Mouse (Mus musculus): Measurements from ENCODE around the gene Olfr1367.

The Olfr1367 gene

DNA sequence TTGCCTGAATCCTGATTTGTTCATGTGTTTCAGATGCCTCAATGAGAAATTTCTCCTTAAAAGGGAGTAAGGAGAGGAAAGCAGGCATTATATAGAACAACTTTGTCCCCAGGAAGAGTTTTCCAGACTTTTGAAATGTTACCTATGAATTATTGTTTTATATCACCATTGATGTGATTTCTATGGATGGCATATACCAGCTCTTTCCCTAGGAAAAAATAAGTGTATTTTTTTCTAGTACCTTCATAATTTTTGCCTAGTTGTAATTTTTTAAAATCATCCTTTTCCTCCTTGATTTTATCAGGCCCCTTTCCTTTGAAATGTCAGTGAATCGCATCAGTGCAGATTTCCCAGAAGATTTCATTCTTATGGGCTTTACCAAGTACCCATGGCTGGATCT lies at the start of gene Olfr1367:
Gene Olfr1367 (plus strand): TSS at position 301 of the 400 bp plus-strand sequence.
- DNase-seq (ENCODE audit: low spot score), result no peak

DNA sequence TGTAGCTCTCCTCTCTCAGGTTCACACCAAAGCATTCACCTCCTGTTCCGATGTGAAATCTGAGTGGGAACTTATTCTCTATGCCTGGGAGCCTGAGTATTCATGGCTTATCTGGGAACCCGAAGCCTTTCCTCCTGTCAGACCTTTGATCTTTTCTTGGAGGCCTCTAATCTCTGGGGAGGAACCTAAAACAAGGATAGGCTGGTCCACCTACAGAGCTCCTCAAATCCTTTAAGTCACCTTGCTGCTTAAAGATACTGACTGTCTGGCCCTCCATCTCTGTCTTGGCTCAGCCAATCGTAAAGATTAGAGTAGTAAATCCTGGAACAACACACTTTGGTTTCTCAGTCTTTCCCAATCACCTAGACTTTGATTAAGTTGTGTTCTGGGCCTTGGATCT lies 48.2 kb upstream of the Olfr1367 start:
- DNase-seq (ENCODE audit: low spot score), result no peak

DNA sequence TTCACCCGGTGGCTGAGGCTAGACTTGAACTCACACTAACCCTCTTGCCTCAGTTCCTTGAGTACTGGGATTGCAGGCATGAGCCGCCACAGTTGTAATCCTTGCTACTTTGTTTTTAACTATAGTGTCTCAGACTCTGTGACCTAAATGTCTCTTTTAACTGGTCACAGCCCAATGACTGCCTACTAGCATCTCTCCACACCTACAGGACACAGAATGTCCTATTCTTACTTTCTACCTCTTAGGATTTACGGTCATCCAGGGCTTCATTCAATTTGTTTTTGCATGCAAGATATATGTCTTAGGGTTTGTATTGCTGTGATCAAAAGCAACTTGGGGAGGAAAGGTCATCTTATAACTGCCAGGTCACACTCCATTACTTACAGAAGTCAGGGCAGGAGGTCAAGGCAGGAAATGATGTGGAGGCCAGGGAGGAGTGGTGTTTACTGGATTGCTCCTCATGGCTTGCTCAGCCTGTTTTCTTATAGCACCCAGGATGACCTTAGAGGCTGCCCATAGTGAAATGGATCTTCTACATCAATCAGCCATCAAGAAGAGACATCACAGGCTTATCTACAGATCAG lies 42.1 kb upstream of the Olfr1367 start:
- DNase-seq (ENCODE audit: low spot score), result no peak

DNA sequence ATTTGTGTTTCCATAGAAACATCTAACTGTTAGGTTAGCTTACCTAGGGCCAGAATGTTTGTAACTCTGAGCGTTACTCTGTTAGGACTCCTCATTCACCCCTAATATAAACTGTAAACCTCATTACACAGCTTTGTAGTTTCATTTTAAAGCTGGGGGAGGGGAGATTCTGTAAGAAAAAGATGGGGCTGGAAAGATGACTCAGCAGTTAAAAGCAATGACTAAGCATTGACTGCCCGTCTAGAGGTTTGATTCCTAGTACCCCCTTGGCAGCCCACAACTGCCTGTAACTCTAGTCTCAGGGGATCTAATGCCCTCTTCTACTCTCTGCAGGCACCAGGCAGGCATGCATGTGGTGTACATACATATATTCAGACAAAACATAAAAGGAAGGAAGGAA lies 36.9 kb upstream of the Olfr1367 start:
- DNase-seq (ENCODE audit: low spot score), result no peak

DNA sequence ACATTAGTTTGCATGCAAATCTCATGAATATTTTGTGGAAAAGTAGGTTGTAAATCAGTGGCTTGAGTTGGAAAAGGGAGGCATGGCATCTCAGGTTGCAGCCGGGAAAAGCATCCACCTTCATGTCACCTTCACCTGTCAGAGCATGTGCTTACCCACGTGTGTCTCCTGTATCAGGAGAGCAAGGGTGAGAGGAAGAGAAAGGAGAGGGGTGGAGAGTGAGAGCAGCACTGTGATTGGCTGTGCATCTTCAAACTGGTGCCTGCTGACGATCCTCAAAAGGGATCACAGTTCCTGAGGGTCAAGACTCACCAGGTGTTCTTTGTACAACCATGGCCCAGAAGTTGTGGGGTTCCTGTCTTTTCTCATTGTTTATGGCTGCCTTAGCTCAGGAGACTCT lies 34.8 kb upstream of the Olfr1367 start, which contains the start of gene Gpx6:
Gene Gpx6 (plus strand): TSS at position 200 of the 400 bp plus-strand sequence.
- DNase-seq (ENCODE audit: low spot score), result no peak

DNA sequence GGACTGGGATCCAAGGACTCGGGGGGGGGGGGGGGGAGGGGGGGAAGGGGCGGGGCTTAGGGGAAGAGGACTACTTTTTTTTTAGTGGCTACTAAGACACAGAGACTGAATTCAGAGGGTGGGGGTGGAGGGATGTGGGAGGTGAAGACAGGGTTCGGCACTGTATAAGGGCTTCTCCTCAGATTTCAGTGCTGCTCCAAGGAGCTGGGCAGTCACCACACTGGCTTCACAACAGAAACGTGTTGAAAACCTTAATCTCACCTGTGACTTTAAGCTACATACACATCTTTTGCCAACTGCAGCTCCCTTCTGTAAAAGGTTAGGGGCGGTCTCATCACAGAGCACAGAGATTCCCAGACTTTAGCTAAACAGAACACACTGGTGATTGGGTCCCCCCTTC lies 33.9 kb upstream of the Olfr1367 start:
- no peak for DNase-seq (ENCODE audit: low spot score)

DNA sequence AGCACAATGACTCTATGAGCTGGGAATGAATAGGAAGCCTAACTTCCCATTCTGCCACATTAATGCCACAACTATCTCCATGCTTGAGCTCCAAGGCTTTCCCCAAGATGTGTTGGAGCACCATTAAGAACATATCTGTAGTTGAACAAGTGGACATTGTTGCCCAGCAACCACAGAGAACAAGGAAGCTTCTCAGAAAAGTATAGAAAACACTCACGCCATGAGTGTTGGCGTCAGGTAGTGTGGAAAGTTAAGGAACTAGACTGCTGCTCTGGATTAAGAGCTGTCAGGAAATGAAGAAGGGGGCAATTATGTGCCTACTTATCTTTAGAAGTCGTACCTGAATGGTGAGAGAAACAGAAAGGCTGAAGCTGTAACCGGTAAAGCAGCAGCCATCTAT lies 32.8 kb upstream of the Olfr1367 start:
- no peak for DNase-seq (ENCODE audit: low spot score)

DNA sequence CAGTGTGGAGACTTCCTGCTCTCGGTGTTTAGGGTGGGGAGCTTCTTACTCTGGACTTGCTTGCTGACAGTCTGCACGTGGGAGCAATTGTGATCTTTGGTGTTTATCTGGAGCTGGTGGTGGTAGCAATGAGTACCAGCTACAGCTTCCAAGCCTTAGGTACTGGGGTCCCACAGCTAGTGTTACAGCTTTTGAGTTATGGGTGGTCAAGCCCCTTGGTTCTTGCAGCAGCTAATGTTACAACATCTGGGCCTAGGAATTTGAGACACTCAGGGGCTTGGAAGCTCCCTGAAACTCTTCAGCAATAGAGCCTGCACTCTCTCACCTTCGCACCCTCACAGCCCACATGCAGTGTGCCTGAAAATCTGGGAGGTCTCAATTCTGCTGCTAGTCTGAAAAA lies 26.4 kb upstream of the Olfr1367 start:
- DNase-seq (ENCODE audit: low spot score), result no peak

DNA sequence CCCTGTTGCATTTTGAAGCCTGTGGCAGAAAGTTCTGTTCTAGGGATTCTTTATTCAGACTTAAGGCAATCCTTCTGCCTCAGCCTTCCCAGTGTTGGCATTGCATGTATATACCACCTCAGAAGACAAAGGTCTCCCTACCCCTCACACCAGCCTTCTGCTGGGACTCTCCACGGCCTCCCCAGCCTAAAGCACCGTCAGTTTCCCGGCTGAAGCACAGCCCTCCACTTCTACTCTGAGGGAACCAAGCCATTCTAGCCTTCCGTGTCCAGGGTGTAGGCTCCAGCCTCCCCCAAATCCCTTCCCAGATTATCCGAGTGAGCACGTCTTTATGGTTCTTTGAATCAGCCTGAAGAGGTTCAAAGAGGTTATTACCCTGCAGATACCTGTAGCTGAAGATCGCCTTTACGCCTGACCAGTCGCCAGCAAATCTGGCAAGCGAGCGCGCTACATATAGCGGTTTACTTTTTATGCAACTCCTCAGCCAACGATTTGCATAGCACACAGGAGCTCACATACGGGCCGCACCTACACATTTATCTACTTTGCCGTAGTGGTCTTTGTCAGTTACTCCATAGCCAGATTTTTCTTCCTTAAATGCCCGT lies 24.7 kb upstream of the Olfr1367 start:
- DNase-seq (ENCODE audit: low spot score), result no peak

DNA sequence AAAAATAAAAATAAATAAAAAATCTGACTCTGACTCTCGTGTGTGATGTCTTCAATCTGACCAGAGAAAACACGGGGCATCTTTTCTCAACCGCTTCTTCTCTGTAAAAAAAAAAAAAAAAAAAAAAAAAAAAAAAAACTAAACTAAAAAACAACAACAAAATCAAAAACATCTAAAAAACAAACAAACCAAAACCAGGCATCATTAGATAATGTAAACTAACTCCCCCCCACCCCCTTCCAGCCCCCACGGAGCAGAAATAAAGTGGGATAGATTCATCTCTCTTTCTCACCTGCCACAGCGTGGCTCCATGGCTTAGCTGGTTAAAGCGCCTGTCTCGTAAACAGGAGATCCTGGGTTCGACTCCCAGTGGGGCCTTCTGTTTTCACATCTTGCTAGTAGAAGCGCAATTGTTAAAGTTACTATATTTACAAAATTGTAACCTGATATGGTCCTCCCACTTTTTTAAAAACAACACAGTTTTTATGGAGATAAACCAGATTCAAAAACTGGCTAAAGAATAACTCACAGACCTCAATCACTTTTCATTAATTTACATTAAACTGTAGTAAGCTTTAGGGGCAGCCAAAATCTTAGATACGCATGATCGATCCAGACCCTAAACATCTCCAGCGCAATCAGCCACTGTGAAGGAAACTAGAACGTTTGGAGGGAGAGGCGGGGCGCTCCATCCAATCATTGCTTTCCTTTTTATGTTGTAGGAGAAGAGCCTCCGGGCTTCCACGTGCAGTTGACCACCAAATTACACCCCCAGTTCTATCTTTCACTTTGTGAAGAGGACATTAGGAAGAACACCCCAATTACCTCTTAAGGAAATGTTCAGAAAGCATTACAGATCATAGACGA lies 24.0 kb upstream of the Olfr1367 start:
- DNase-seq (ENCODE audit: low spot score), result peak; percentile 19

DNA sequence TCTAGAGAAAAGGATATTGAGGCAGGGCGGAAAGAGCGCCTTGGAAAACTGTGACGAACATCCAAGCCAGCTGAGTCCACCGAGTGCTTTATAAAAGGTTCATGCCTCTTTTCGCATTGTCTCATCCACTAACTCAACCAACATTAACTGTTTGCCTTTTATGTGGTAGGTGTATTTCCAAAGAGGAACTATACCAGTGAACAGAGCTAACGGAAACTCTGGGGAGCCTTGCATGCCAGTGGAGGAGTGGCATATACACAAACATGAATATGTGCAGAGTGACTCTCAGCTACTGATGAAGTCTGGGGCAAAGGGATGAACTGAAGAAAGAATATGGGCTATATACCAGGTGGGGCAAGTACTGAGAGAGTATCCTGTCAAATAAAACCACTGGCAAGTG lies 23.3 kb upstream of the Olfr1367 start:
- no peak for DNase-seq (ENCODE audit: low spot score)

DNA sequence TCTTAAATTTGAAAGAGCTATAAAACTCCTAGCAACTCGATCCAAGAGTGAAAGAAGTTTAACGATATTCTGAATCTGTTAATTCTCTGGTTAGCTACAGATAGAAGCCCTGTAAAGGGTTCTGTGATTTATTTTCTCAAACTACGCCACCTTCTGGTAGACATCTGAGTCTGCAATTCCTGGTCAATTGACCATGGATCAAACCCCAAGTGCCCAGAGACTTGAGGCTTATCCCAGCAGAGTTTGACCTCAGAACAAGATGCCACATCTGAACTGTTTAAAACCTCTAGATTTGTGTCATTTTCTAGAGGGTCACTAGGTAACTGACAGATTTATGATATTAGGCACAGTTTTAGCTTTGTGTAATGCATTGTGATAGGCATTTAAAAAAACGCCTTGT lies 20.5 kb upstream of the Olfr1367 start:
- no peak for DNase-seq (ENCODE audit: low spot score)

DNA sequence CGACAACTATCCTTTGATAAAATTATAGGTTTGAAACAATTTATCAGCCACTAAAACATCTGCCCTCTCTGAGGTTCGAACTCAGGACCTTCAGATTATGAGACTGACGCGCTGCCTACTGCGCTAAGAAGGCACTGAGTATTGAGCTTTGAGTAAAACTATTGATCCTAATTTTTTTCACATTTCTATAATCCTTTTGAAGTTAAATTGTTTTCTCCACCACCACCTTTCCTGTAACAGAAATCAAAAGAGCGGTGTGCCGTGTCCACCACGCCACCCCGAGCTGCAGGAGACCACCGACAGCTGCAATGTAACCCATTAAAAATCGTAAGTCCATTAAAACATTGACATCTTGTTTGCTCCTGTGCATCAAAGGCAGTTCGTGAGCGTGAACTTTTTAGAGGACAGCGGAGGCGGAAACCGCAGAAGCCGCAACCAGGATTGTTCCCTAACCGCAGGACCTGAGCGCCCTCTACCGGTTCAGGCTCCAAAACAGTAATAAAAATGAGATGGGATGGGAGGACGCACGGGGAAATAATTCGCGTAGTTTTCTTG lies 20.0 kb upstream of the Olfr1367 start:
- peak; percentile 57 for DNase-seq (ENCODE audit: low spot score)

DNA sequence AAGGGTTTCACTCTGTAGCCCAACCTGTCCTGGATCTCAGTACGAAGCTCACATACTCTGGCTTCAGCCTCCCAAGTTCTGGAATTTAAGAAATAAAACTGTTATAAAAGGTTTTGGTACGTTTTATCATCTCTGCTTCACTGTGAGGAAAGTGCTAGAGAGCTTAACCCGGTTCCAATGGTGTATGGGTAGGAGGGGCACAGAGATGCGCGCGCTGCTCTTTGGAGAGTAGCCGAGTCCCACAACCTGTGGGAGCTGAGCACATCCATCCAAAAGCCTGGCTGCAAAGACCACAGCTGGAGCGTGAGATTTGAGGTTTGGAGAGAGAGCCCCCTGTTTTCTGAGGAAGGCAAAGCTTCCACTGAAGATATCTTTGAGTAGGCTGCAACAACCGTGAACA lies 19.3 kb upstream of the Olfr1367 start:
- DNase-seq (ENCODE audit: low spot score), result no peak

DNA sequence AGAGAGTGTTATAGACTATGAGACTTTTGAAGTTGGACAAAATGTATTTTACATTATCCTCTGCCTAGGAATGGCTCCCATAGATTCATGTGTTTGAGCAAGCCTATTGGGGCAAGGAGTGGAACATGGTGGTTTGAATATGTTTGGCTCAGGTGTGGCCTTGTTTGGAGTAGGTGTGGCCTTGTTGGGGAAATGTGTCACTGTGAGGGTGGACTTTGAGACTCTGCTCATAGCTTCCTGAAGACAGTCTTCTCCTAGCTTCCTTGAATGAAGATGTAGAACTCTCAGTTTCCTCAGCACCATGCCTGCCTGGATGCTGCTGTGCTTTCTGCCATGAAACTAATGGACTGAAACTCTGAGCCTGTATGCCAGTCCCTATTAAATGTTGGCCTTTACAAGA lies 3.9 kb downstream of the Olfr1367 start:
- no peak for DNase-seq (ENCODE audit: low spot score)

DNA sequence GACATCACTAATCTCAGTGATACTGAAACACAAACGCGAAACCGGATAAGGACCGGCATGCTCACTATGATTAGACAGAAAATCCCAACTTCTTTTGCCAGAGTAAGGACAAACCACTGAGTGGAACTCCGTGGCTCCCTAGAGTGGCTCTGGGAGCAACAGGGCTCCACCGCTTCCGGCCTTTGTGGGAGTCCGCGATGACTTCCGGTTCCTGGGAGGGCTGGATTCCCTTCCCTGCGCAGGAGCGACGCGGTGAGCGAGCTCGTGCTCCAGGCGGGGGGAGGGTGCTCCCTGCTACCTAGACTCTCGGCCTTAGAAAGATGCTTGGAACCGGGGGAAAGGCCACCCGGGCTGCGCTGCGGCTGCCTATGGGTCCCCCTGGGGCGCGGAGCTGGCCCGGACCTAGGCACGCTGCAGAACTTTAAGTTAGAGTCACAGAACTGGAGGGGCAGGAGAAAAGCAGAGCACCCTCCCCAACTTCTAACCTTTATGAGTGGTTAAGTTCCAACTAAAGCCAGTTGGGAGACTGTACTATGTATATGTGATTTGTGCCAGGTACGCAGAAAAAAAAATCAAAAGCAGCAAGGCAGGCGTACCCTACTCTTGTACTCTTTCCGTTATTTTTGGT lies 16.0 kb downstream of the Olfr1367 start, which contains the start of gene Zscan12:
Gene Zscan12 (plus strand): TSS at position 200 of the 628 bp plus-strand sequence.
- DNase-seq (ENCODE audit: low spot score), result peak; percentile 91

DNA sequence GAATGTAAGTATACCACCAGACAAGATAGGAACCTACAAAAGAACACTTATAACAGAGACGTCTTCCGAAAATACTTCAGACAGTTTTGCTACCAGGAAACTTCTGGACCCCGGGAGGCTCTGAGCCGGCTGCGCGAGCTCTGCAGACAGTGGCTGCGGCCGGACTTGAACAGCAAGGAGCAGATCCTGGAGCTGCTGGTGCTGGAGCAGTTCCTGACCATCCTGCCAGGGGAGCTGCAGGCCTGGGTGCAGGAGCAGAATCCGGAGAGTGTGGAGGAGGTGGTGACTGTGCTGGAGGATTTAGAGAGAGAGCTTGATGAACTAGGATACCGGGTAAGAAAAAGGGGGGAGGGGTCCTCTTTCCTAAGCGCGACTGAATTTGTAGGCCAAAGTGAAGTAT lies 17.0 kb downstream of the Olfr1367 start:
- peak; percentile 7 for DNase-seq (ENCODE audit: low spot score)

DNA sequence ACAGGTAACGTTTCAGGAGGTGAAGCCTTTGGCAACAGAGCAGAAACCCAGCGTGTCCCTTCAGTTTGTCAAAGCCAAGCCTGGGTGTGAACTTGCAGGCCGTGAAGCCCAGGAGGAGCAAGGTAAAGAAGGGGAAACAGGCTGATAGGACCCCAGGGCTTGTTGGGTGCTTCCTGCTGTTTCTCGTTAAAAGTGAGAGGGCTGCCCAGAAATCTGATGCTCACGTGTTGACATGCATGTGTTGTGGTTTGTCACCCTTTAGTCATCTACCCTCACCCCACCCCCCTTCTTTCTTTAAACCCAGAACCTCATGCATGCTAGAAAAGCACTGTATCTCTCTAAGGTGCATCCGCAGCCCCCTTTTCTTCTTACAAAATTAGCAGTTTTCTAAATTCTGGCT lies 19.9 kb downstream of the Olfr1367 start:
- no peak for DNase-seq (ENCODE audit: low spot score)

DNA sequence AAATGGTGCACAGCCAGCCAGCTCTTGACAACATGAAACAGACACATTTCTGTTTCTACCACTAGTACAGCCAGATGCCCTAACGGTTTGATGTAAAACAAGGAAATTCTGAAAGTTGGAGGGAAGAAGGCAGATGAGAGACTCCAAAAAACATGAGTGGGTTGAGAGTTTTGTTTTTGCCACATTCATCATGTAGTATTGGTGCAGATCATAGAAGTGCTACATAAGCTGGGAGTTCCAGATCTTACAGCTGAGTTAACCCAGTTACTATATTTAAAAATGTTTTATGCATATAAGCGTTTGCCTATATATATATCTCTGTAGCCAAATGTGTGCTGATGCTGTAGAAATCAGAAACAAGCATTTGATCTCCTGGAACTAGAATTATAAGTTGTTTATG lies 26.0 kb downstream of the Olfr1367 start:
- no peak for DNase-seq (ENCODE audit: low spot score)

DNA sequence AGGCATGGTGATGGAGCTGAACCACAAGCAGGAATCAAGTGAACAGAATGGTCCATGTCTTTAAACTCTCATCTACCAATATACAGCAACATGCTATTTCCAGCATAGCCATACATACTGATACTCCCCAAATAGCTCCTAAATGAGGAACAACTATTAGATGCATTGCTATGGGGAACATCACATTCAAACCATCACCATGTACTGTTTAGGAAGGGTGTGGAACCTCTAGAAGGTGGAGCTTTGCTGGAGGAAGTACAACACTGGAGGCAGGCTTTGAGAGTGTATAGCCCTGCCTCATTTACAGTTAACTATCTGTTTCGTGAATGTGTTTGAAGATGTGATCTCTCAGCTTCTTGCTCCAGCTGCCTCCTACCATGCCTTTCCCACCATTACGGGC lies 31.1 kb downstream of the Olfr1367 start:
- DNase-seq (ENCODE audit: low spot score), result no peak

DNA sequence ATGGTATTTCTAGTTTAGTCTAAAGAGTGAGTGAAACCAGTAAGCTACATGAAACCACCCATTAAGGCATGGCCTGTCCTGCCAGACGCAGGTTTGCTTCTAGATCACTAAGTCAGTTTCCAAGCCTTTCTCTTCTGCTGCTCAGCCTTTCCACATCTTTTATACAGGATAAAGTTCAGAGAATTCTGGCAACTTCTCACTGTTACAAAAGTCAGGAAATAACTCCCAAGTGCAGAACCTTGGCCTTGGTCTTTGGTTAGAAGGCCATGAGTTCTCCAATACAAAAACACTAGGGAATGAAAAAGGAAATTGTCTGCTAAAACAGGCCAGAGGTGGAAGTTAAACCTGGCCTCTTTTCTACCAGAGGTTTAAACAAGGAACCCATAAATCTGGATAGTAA lies 48.5 kb downstream of the Olfr1367 start:
- no peak for DNase-seq (ENCODE audit: low spot score)

DNA sequence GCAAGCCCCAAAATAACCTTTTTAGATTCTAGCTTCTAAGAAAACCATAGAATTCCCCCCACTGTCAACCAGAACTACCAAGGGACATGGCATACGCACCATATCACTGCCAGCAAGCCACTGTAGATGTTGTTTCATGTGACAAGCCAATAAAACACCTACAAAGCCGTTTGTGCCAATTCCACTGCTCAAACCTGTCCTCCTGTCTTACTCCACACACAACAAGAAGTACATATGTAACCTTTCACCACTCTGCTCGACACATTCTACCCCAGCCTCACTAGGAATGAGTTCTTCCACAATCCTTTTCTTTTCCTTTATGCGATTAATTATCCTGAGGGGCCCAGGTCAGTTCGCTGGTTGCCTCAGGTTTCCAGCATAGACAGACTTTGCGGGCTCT lies 48.9 kb downstream of the Olfr1367 start:
- DNase-seq (ENCODE audit: low spot score), result no peak
